ENCODE assay signal across 12 mouse cellular contexts in the genomic region with DNA sequence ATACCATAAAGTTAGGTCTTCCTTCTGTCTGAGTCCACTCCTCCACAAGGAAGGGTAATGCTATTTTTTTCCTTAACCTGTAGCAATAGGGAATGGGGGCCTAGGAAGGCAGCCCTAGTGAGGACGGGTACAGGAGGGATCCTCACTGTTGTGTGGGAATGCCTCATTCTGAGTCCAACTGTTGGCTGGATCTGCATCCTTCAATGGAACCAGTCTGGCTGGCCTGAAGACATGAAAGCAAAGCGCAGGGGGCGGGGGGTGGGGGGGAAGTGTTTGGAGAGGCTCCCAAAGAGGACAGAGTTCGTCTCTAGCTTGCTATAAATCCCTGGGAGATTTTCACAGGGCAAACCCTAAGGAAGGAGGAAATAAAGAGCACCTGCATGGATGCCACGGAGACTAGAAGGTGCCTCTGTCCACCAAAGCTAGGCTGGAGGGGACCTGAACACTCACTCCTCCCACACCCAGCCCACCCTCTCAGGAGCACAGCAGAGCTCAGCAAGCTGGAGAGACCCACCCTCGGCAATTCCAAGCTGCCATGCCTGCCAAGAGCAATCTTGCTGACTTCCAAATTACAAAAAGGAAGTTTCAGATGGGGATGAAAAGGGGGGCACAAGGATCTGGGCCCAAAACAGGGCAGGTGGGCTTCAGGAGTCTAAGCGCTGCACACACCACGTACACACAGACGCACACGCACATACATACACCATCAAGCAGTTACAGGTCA. TPM values are rescaled to one million over a fixed set of nuclear protein-coding genes. Genes with fewer than 3 reads are reported as not detected.
DNase-seq lines count a peak whose midpoint lies in the region; ATAC-seq and TF ChIP-seq lines count a peak whose summit lies in the region.
"Had no signal": no experiment of that assay in that cellular context is flagged by ENCODE, and none has a peak within 500 bp of the region (broad histone marks: within the 10 kb centered on the region; RNA-seq: fewer than 3 reads in every experiment).

No protein-coding gene starts in this region.

- TF ChIP-seq CTCF in layer of hippocampus, adult 2 months (conservative IDR thresholded peaks at IDR 0.05) = no peak
- TF ChIP-seq CTCF in brain, embryonic 14.5 days (IDR thresholded peaks at IDR 0.05; ENCODE audit: borderline replicate concordance, extremely low read depth, insufficient read depth, insufficient read length) = no peak

- peak overlapping the region; percentile 88; the same call in 1 of the 2 replicates for H3K4me2 ChIP-seq in embryonic facial prominence, embryonic 14.5 days (ENCODE audit: low read depth, low read length)
- peak overlapping the region; percentile 82 for H3K4me2 ChIP-seq in midbrain, embryonic 16.5 days (ENCODE audit: low read length)

- H3K9ac ChIP-seq in embryonic facial prominence, embryonic 14.5 days (ENCODE audit: low read depth, low read length) = no peak overlapping the region
- H3K9ac ChIP-seq in midbrain, embryonic 16.5 days (ENCODE audit: low read depth, low read length) = no peak overlapping the region
- H3K9ac ChIP-seq: liver, embryonic 14.5 days had no signal

- peak overlapping the region; percentile 99 for H3K27ac ChIP-seq in layer of hippocampus, adult 2 months
- H3K27ac ChIP-seq in embryonic facial prominence, embryonic 14.5 days (replicated peaks; ENCODE audit: low read depth, low read length) = no peak overlapping the region
- H3K27ac ChIP-seq in midbrain, embryonic 16.5 days (ENCODE audit: low read length) = no peak overlapping the region
- H3K27ac ChIP-seq: liver, embryonic 14.5 days had no signal

- TF ChIP-seq POLR2A in brain, embryonic 14.5 days (IDR thresholded peaks at IDR 0.05; ENCODE audit: borderline replicate concordance, extremely low read depth, insufficient read depth, insufficient read length, poor library complexity, severe bottlenecking) = no peak

- no peaks in the 10 kb centered on the region for H3K36me3 ChIP-seq in embryonic facial prominence, embryonic 14.5 days (ENCODE audit: control insufficient read depth, insufficient read depth, low read length)
- H3K36me3 ChIP-seq in midbrain, embryonic 16.5 days (ENCODE audit: control insufficient read depth, insufficient read depth, low read length) = no peaks in the 10 kb centered on the region

- no peaks in the 10 kb centered on the region for H3K9me3 ChIP-seq in embryonic facial prominence, embryonic 14.5 days (ENCODE audit: control insufficient read depth, low read length)
- no peaks in the 10 kb centered on the region for H3K9me3 ChIP-seq in midbrain, embryonic 16.5 days (replicated peaks; ENCODE audit: control insufficient read depth, low read length, poor library complexity, severe bottlenecking)

- no peaks in the 10 kb centered on the region for H3K27me3 ChIP-seq in embryonic facial prominence, embryonic 14.5 days (replicated peaks; ENCODE audit: control insufficient read depth, insufficient read depth, low read length)
- no peaks in the 10 kb centered on the region for H3K27me3 ChIP-seq in midbrain, embryonic 16.5 days (ENCODE audit: control insufficient read depth, insufficient read depth, low read depth, low read length)

- peaks cover 16% of the 10 kb centered on the region; the same call in 1 of the 2 replicates for H3K4me1 ChIP-seq in embryonic facial prominence, embryonic 14.5 days (ENCODE audit: control insufficient read depth, insufficient read depth, low read length)
- H3K4me1 ChIP-seq in midbrain, embryonic 16.5 days (ENCODE audit: control insufficient read depth, insufficient read depth, low read length) = peaks cover 12% of the 10 kb centered on the region

- H3K4me3 ChIP-seq in layer of hippocampus, adult 2 months = peak overlapping the region; percentile 99
- H3K4me3 ChIP-seq in embryonic facial prominence, embryonic 14.5 days (ENCODE audit: low read depth, low read length) = no peak overlapping the region
- no peak overlapping the region for H3K4me3 ChIP-seq in midbrain, embryonic 16.5 days (ENCODE audit: low read depth, low read length)

- no peak for ATAC-seq in embryonic facial prominence, embryonic 14.5 days (ENCODE audit: low read depth)
- no peak for ATAC-seq in midbrain, embryonic 16.5 days
- ATAC-seq: activated CD4-positive, CD25-positive, alpha-beta regulatory T cell, adult 4 months had no signal

- no peak for DNase-seq in layer of hippocampus, adult 2 months (ENCODE audit: low spot score in 2 of 2)
- DNase-seq in layer of hippocampus, postnatal 36 days = no peak
- DNase-seq in brain, embryonic 14.5 days (ENCODE audit: low read depth) = peak; percentile 53
- DNase-seq in embryonic facial prominence, embryonic 14.5 days (ENCODE audit: low spot score) = no peak
- no peak for DNase-seq in spleen, postnatal 4 days (ENCODE audit: low spot score in 2 of 2)
- DNase-seq in urinary bladder, postnatal 25 days (ENCODE audit: low spot score) = no peak
- DNase-seq in urinary bladder, postnatal 4 days (ENCODE audit: low spot score in 2 of 2) = no peak
- DNase-seq: heart, adult 11 months; kidney, adult 11 months had no signal

- WGBS in embryonic facial prominence, embryonic 14.5 days = 58% methylated on average over 10 of the region's 10 CpGs
- 78% methylated on average over 10 of the region's 10 CpGs for whole genome bisulfite sequencing in midbrain, embryonic 16.5 days

RNA-seq across cellular contexts. Expression of gene Sorl1, which starts 2.3 kb away (rescaled TPM):
- 100 to 1,000 TPM; 196 to 197 TPM for total RNA-seq in layer of hippocampus, adult 2 months (2021)
- 100 to 1,000 TPM; 192 to 196 TPM for total RNA-seq in layer of hippocampus, postnatal 36 days (2021)
- 12.9 and 16.3 TPM in 2 replicates for polyA plus RNA-seq in brain, embryonic 14.5 days (2012; rRNA removed)
- polyA plus RNA-seq in embryonic facial prominence, embryonic 14.5 days (2014; fragmentation: Nextera tagmentation; extraction: Ambion mirVana) = 6.6 and 9.3 TPM in 2 replicates
- 6.8 and 7.2 TPM in 2 replicates for polyA plus RNA-seq in midbrain, embryonic 16.5 days (2015; fragmentation: Nextera tagmentation; extraction: Ambion mirVana)
